Mouse (Mus musculus) regulatory T cell (primary cell): ENCODE measurements around the gene Rpl23.

Source experiments
- in situ Hi-C: fragments of 300-600 bp; cut with MboI, MseI; formaldehyde crosslinking; loops from one replicate; pipeline ENCODE4 v1.15.1; 2025; ENCODE audit warnings: high pct_unique_total_duplicates

The Rpl23 gene

DNA sequence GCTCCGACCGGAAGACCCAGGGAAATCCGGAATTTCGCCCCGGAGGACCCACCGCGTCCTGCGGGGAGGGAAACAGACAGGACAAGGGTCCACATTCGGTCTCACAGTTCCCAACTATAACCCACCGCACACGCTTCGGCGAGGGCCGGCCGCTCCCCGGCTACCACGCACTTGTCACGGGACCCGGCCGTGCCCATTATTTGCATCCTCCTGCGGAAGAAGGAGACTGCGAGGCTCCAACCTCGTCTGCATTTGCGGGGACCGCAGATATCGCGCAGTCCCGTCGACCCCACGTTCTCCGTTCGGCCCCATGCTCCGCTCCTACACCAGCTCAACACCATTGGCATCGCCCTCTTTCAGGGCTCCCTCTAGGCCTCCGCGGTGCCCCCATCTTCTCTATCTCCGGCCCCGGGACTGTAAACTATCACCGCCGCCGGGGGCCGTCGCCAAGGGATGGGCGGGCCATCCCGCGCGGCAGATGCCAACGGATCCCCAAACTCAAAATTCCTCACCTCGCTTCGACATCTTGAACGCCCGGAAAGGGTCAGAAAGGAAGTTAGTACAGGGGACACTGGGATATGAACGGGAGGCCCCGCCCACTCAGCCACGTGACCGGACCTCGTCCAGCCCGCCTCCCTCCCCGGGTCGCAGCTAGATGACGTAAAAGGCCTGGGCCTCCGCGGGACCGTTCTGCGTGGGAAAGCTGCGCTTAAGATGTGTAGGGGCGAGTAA is at the start of gene Rpl23:
Rpl23 (minus strand) TSS at position 606 of the 732 bp plus-strand sequence.
- in situ Hi-C loops: loop anchor here (25.0 kb wide), 1 partner anchor 205 kb away; the partner anchor contains the start of genes Arl5c and Plxdc1

DNA sequence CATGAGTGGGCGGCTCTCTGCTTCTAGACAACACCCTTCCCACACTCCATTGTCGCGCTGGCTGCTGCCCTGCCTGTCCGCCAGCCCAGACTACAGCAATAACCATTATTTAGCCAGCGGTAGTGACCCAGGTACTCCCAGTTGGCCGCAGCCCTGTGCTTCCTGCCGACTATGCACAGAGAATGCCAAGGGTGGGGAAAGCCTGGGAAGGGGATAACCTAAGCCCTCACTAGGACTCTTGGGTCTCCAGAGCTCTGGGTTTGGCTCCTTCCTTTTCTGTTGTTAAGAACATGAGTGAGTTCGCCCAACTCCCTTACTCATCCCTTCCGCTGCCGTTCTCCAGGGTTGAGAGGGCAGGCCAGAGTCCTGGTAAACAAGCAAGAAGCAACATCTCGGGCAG is 49.8 kb upstream of the Rpl23 start:
- in situ Hi-C loops: no loop called here

GRCm38 (mm10) chr11:97830501-97830900 is 48.3 kb upstream of the Rpl23 start:
- in situ Hi-C loops: no loop called here

- in situ Hi-C loops: no loop called here
Observed at GRCm38 (mm10) chr11:97829913-97830476, 47.8 kb upstream of the Rpl23 start.

- in situ Hi-C loops: no loop called here
Observed at GRCm38 (mm10) chr11:97829365-97829764, 47.1 kb upstream of the Rpl23 start.

DNA sequence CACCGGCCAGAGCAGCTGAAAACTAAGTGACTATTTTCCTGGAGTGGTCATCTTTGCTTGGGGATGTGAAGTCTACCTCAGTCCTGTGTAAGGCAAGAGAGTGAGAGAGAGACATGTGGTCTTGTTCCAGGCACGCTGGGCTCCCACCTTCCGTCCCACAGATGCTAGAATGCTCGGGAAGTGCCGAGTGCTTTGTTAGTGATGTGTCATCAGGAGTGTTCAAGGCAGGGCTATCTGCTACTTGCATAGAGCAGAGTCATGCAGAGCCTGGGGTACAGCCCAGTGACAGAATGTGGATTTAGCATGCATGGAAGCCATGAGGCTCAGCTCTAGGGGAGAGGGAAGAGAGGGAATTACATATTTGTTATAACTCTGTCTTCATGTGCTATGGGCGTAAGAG is 45.4 kb upstream of the Rpl23 start:
- in situ Hi-C loops: no loop called here

GRCm38 (mm10) chr11:97826414-97826813 is 44.2 kb upstream of the Rpl23 start:
- in situ Hi-C loops: no loop called here

GRCm38 (mm10) chr11:97825971-97826370 is 43.7 kb upstream of the Rpl23 start:
- in situ Hi-C loops: no loop called here

- in situ Hi-C loops: no loop called here
Observed at GRCm38 (mm10) chr11:97825295-97825694, 43.1 kb upstream of the Rpl23 start.

GRCm38 (mm10) chr11:97824895-97825294 is 42.7 kb upstream of the Rpl23 start:
- in situ Hi-C loops: no loop called here

- in situ Hi-C loops: no loop called here
Observed at GRCm38 (mm10) chr11:97824168-97824567, 41.9 kb upstream of the Rpl23 start.

DNA sequence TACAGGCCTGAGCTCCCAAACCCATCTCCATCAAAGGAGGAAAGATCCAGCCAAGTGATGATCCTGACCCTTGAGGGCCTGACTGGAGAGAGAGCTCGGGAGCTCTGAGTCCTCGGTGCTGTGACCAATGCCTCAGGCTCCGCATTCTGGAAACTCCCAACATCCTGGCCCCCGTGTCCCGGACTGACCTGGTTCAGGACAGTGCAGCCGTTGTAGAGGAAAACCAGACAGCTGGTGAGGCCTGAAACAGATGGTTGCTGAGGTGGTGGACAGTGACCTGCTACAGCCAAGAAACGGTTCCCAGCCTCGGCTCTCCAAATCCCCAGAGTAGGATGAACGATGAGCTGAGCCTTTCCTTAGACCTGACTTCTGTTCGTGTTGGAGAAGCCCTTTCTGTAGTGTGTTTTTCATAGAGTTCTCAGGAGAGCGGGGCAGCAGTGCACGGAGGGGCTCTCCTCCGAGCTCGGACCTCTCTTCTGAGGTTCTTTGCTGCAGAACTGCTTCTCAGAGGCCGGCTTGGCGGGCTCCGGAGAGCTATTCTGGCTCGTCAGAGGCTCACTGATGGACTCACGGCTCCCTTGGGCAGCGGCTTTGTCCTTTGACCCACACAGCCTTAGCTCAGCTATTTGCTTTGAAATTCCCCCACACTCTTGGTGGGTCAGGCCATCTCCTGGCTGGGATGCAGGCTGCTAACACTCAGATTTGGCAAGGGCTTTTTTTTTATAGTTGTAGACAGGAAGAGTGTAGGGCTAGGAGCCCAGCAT is 40.8 kb upstream of the Rpl23 start:
- in situ Hi-C loops: no loop called here

- in situ Hi-C loops: no loop called here
Observed at GRCm38 (mm10) chr11:97821401-97822064, 39.3 kb upstream of the Rpl23 start.

DNA sequence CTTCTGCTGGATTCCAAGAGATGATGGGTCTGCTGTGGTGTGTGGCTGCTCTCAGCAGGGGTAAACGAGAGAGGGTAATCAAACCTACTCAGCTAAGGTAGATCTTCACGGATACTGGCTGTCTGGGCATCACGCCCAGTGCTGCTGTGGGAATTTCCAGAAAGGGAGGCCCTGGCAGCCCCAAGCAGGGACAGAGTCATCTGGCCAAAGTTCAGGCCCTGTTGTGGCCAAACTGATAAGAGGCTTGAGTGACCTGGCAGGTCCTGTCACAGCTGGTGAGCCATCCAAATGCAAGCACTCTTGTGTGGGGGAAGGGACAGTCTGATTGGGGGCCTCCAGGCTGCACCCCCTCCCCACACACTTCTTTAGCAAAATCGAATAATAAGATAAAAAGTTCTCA is 38.6 kb upstream of the Rpl23 start:
- in situ Hi-C loops: no loop called here

DNA sequence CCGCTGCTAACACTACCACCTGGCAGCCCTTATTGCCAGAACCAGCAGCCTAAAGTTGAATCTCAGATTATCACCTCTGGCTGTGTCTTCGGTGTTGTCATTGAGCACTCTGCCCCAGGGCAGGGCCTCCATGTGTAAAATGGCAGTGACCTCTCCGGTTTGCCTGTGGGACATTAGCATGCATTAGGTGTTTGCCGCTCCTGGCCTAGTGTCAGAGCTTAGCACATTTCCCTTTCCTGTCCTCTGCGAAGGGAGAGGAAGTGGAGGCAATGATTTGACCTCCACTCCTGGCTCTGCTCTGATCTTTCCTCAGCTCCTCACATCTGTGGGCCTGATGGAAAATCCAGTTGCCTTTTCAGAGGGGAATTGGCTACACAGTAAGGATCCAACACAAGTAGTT is 37.7 kb upstream of the Rpl23 start:
- in situ Hi-C loops: no loop called here

DNA sequence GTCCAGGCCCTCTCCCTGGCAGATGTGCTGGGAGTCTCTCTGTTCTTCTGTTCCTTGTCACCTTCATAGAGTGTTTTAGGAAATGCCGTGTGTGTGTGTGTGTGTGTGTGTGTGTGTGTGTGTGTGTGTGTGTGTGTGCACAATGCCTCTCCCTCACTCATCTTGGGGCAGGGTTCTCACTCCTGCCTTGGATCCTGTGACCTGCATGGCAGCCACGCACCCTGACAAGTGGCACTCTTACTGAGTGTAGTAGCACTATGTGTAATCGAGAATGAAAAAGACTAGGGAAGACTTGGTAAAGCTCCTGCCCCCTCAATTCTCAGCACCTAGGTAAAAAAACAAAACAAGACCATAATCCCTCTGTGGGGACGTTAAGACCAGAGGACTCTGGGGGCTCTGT is 36.9 kb upstream of the Rpl23 start:
- in situ Hi-C loops: no loop called here

GRCm38 (mm10) chr11:97818571-97818970 is 36.3 kb upstream of the Rpl23 start:
- in situ Hi-C loops: no loop called here

GRCm38 (mm10) chr11:97818003-97818402 is 35.8 kb upstream of the Rpl23 start:
- in situ Hi-C loops: no loop called here

DNA sequence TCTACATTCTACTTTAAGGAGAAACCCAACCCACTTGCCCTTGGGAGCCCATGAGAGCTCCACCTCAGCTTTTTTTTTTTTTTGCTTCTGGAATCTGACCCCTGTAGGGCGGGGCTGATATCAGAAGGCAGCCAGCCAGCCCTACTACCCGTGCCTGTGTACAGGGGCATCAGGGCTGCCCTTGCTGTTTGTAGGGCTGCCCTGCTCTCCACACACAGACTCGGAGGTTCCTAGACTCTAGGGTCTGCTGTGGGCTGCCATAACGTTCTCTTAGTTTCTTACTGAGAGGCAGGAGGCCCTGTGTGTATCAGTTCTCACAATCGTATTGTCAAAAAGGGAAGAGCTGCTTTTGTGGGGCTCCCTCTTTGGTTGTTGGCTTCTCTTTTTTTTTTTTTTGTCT is 35.1 kb upstream of the Rpl23 start:
- in situ Hi-C loops: no loop called here

GRCm38 (mm10) chr11:97816916-97817315 is 34.7 kb upstream of the Rpl23 start:
- in situ Hi-C loops: no loop called here

DNA sequence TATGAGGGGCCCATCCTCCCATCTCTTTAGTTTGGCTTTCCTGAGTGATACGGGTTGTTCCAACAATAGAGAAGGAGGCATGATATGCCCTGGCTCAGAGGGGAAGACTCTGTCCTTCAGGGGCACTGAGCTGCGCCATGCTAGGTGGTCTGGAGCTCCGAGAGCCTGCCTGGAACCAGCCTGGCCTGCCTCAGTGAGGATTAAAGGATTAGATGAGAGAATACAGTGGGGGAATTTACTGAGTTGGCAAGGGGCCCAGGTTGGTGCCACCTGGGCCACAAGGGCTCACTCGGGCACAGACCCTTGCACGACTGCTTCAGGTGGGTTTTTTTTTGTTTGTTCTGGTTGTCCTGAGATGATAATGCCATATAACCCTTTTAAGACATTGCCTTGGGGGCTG is 33.9 kb upstream of the Rpl23 start:
- in situ Hi-C loops: no loop called here

- in situ Hi-C loops: no loop called here
Observed at GRCm38 (mm10) chr11:97815736-97816135, 33.5 kb upstream of the Rpl23 start.
